Mouse (Mus musculus): ENCODE results near the gene Upk3b.

Gene Upk3b

DNA sequence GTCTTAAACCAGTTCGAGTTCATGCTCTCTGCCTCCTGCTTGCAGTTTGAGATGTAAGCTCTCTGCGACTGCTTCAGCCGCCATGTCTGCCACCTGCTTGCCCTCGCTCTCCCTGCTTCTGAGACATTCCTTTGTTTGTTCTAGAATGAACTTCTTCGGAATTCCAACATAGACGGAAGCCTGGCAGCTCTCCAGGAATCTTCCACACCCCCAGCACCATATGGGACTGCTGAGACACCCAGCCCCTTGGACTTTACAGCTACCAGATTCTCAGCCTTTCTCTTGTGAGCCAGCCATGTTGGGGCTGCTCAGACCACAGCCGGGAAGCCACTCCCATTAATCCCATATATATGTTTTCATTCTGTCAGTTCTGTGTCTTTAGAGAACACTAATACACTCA, 38.0 kb downstream of the Upk3b start:
- no peak for DNase-seq

DNA sequence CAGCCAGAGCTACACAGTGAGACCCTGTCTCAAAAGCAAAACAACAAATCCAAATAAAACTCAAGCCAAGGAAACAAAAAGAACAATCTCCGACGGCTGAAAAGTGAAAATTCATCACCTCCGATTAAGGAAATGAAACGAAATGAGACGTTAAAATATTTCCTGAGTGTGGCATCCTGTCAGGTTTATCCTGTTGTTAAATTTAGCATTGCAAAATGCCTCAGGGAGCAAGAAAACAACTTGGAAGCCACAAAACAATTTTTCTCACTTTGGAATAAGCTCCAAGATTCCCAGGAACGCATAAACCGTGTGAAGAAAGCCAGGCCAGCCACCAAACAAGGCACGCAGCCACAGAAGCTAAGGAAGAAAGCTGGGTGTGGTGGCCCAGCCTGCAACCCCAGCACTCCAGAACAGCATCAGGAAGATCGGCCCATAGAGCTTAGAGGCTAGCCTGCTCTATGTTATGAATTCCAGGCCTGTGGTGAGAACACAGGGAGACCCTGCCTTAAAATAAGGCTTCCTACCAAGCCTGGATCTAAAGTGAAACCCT, 38.8 kb downstream of the Upk3b start:
- DNase-seq: no peak

DNA sequence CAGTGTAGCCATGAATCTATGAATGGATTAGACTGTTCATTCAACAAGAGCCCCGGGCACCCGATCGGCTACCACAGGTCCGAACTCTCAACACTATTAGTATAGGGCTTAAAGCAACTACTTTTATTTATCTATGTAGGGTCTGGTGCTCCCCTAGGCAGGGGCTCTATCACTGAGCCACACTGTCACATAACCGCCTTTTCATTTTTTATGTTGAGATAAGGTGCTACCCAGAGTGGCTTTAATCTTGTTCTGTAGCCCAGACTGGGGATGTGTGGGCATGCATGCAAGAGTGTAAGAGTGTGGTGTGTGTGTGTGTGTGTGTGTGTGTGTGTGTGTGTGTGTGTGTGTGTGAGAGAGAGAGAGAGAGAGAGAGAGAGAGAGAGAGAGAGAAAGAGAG, 39.8 kb downstream of the Upk3b start:
- no peak for DNase-seq

DNA sequence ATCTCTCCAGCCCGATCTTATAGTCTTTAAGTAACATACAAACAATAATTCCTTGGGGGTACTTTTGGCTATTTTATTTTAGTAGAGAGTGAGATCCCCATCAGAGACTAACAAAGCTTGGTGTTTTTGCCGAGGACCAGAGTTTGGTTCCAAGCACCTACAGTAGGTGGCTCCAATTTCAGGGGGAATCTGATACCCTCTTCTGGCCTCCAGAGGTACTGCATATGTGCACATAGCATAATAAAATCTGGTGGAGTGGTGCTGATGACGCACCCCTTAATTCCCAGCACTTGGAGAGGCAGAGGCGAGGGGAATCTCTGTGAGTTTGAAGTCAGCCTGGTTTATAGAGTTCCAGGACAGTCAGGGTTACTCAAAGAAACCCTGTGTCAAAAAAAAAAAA, 44.0 kb downstream of the Upk3b start:
- DNase-seq: peak; percentile 32 to 40

DNA sequence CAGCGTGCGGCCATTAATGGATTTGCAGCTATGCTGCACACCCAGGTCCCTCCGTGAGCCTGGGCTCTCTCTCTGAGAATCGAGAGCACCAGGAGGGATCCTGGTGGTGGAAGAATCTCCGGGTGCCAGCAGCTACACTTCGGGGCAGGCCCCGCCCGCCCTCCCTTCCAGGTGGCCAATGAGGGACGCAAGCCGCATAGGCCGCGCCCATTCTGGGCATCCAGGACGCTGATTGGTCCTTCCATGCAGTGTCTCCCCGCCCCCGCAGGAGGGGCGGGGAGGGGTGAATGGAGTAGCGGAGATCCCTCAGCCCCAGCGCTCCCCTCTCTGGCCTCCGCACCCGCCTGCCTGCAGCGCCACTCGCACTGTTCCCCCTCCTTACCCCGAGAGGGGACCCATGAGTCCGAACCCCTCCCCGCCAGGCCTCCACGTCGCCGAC, 45.4 kb downstream of the Upk3b start, which contains the start of gene Rasa4:
Rasa4 (plus strand) TSS at position 248 of the 439 bp plus-strand sequence.
- DNase-seq: peak; percentile 92 to 94

DNA sequence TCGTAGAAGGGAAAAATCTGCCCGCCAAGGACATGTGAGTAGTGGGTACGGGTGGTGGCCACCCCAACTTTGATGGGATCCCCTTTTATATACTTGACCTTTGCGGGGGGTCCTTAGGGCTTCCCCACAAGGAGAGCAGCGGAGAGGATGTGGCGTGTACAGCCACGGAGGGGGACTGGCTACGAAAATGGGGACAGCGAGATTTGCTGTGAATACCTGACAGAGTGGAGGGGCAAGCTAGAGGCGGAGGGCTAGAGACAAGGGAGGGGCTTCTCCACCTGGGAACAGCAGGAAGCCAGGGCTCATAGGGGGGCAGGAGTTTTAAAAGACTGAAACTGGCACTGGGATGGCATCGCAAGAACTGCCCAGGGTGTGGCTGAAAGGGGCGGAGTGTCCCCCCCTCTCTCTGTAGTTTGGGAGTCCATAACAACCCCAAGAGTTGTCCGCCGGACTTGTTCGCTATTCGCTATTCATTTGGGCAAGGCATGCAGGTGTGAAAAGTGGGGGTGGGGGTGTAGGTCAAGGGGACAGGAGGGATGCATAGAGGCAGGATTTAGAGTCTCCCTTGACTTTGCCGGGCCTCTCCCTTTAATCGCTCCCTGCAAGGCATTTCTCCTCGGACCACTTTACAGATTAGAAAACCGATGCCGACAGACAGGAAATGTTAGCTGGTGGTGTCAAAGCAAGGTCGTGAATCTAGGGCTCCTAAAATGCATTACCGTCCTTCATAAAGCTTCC, 46.0 kb downstream of the Upk3b start:
- peak; percentile 43 to 45 for DNase-seq

GRCm38 (mm10) chr5:136084891-136085651, 46.8 kb downstream of the Upk3b start:
- peak; percentile 59 to 62 for DNase-seq

GRCm38 (mm10) chr5:136086290-136086689, 48.0 kb downstream of the Upk3b start:
- no peak for DNase-seq

- no peak for DNase-seq
Observed at GRCm38 (mm10) chr5:136088821-136089575, 50.7 kb downstream of the Upk3b start.

GRCm38 (mm10) chr5:136091927-136092326, 53.6 kb downstream of the Upk3b start:
- no peak for DNase-seq

DNA sequence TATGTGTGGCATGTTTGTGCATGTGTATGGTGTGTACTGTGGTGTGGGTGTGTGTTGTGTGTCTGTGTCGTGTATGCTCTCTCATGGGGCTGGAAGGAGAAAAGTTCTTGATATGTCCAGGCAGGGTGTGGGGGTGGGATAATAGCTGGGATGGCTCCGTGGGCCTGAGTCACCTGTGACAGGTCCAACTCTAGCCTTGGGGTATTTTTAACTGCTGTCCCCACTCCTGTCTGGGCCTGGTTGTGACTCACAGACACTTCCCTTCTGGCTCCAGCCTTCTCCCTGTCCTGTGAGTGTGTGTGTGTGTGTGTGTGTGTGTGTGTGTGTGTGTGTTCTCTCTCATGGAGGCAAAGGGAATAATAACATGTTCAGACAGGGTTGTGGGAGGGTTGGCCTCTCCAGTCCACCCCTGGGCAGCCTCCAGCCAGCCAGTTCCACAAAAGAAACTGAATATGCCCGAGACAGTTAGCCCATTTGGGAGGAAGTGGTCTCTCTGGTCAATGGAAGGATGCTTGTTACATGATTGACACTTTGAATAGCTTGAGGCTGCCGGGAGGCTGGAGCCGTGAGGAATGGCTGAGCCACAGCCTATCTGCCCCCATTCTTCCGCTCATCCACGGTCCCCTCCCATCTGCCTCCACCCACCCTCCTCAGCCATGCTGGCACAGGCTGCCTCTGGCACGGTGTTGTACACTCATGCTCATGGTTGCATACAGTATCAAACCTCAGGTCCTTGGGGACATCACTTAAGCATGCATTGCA, 56.1 kb downstream of the Upk3b start:
- no peak for DNase-seq

GRCm38 (mm10) chr5:136095089-136095488, 56.8 kb downstream of the Upk3b start:
- DNase-seq: no peak

All from B cell, adult 2 months (primary cell).